Comparison of ENCODE assay signal across 9 mouse cellular contexts in genomic region chr14:34867266-34867665, GRCm38 (mm10). TPM values are rescaled to one million over a fixed set of nuclear protein-coding genes. Genes with fewer than 3 reads are reported as not detected.
DNase-seq lines count a peak whose midpoint lies in the region; ATAC-seq and TF ChIP-seq lines count a peak whose summit lies in the region.
"Had no signal": no experiment of that assay in that cellular context is flagged by ENCODE, and none has a peak within 500 bp of the region (broad histone marks: within the 10 kb centered on the region; RNA-seq: fewer than 3 reads in every experiment).

No protein-coding gene starts in this region.

- no peak overlapping the region for H3K9ac ChIP-seq in heart, embryonic 11.5 days (ENCODE audit: low read depth, low read length)
- H3K9ac ChIP-seq in forebrain, postnatal 0 days: no peak overlapping the region
- H3K9ac ChIP-seq: hindbrain, embryonic 15.5 days had no signal

- H3K27ac ChIP-seq in heart, embryonic 11.5 days (ENCODE audit: low read depth, low read length): no peak overlapping the region
- H3K27ac ChIP-seq in forebrain, postnatal 0 days (ENCODE audit: low read depth, low read length): no peak overlapping the region
- H3K27ac ChIP-seq: hindbrain, embryonic 15.5 days had no signal

- peak; percentile 13 to 46 for DNase-seq in heart, postnatal 36 days
- peak; percentile 51 for DNase-seq in 3T3-L1 (ENCODE audit: low read depth, low spot score)
- peak; percentile 75 for DNase-seq in adrenal gland, postnatal 10 days
- peak; percentile 60 to 75 for DNase-seq in kidney, postnatal 25 days
- DNase-seq in spleen, adult 12 weeks (ENCODE audit: low spot score): no peak
- no peak for DNase-seq in forebrain, postnatal 0 days
- no peak for DNase-seq in layer of hippocampus, adult 9-11 months

- H3K9me3 ChIP-seq in heart, embryonic 11.5 days (replicated peaks; ENCODE audit: control insufficient read depth, low read length): no peaks in the 10 kb centered on the region
- H3K9me3 ChIP-seq in forebrain, postnatal 0 days (ENCODE audit: low read length): no peaks in the 10 kb centered on the region
- H3K9me3 ChIP-seq: hindbrain, embryonic 15.5 days had no signal

- H3K36me3 ChIP-seq in heart, embryonic 11.5 days (ENCODE audit: control insufficient read depth, insufficient read depth, low read length): no peaks in the 10 kb centered on the region
- H3K36me3 ChIP-seq in forebrain, postnatal 0 days (ENCODE audit: insufficient read depth): no peaks in the 10 kb centered on the region
- H3K36me3 ChIP-seq: hindbrain, embryonic 15.5 days had no signal

- H3K4me3 ChIP-seq in heart, embryonic 11.5 days (ENCODE audit: low read depth, low read length): no peak overlapping the region
- H3K4me3 ChIP-seq in forebrain, postnatal 0 days (ENCODE audit: low read depth, low read length): no peak overlapping the region
- H3K4me3 ChIP-seq: hindbrain, embryonic 15.5 days had no signal

- 19% methylated on average over 5 of the region's 5 CpGs for WGBS in heart, embryonic 11.5 days (ENCODE audit: insufficient replicate concordance)
- WGBS in forebrain, postnatal 0 days: 24% methylated on average over 5 of the region's 5 CpGs

- H3K27me3 ChIP-seq in heart, embryonic 11.5 days (ENCODE audit: control insufficient read depth, insufficient read depth, low read length): no peaks in the 10 kb centered on the region
- no peaks in the 10 kb centered on the region for H3K27me3 ChIP-seq in forebrain, postnatal 0 days (ENCODE audit: insufficient read depth, low read length)
- H3K27me3 ChIP-seq: hindbrain, embryonic 15.5 days had no signal

- no peak for ATAC-seq in heart, embryonic 11.5 days (replicated peaks; ENCODE audit: insufficient number of reproducible peaks, low FRiP score, low TSS enrichment)
- ATAC-seq in forebrain, postnatal 0 days: no peak

- intact Hi-C loops in heart, postnatal 36 days (cut with DNase I): no loop called here

- no peak for TF ChIP-seq CTCF in forebrain, postnatal 0 days (IDR thresholded peaks at IDR 0.05; ENCODE audit: low read depth)

- no peak overlapping the region for H3K4me2 ChIP-seq in heart, embryonic 11.5 days
- H3K4me2 ChIP-seq in forebrain, postnatal 0 days (ENCODE audit: low read depth): no peak overlapping the region
- H3K4me2 ChIP-seq: hindbrain, embryonic 15.5 days had no signal

- no peaks in the 10 kb centered on the region for H3K4me1 ChIP-seq in heart, embryonic 11.5 days (ENCODE audit: control insufficient read depth, insufficient read depth, low read length)
- no peaks in the 10 kb centered on the region for H3K4me1 ChIP-seq in forebrain, postnatal 0 days (ENCODE audit: insufficient read depth)

RNA-seq across cellular contexts. Expression of gene Grid1, which starts 47.4 kb away (rescaled TPM):
- total RNA-seq in heart, postnatal 36 days (2021): under 1 TPM in 1 of 2 experiments, not detected in 1; 0.06 TPM
- polyA plus RNA-seq in heart, embryonic 11.5 days (2014; fragmentation: Nextera tagmentation; extraction: Ambion mirVana): 0.57 and 0.80 TPM in 2 replicates
- total RNA-seq in adrenal gland, postnatal 10 days (2021): under 1 TPM; 0.57 to 0.61 TPM
- total RNA-seq in forebrain, postnatal 0 days (2014; rRNA removed): 22.2 and 28.3 TPM in 2 replicates
- polyA plus RNA-seq in forebrain, postnatal 0 days (2015; fragmentation: Nextera tagmentation; extraction: Ambion mirVana): 3.3 and 9.2 TPM in 2 replicates

Comparison
In these comparisons a context has a peak if more than half of its experiments do, and no peak if none do; other contexts are left out.
1. DNase-seq: peak in heart, postnatal 36 days (2 of 2), 3T3-L1 (single experiment), adrenal gland, postnatal 10 days (single experiment) and kidney, postnatal 25 days (2 of 2); none in spleen, adult 12 weeks (single experiment), forebrain, postnatal 0 days (single experiment) and layer of hippocampus, adult 9-11 months (single experiment).
2. RNA of gene Grid1, which starts 47.4 kb away (total RNA-seq): 22.2 to 28.3 TPM in forebrain, postnatal 0 days; 0.57 to 0.61 TPM in adrenal gland, postnatal 10 days and 0.06 TPM in heart, postnatal 36 days; every median in the first group is over 10 times any median in the second.